ENCODE assay signal across 8 mouse cellular contexts in genomic region chr1:34852116-34852878, GRCm38 (mm10). TPM values are rescaled to one million over a fixed set of nuclear protein-coding genes. Genes with fewer than 3 reads are reported as not detected.
DNase-seq lines count a peak whose midpoint lies in the region; ATAC-seq and TF ChIP-seq lines count a peak whose summit lies in the region.

No protein-coding gene starts in this region.

- no peak for TF ChIP-seq POLR2A in limb, embryonic 14.5 days (IDR thresholded peaks at IDR 0.05; ENCODE audit: borderline replicate concordance, extremely low read depth, insufficient read depth, insufficient read length)

- H3K27ac ChIP-seq in heart, embryonic 12.5 days (ENCODE audit: poor library complexity, severe bottlenecking) = peak overlapping the region; percentile 60
- no peak overlapping the region for H3K27ac ChIP-seq in limb, embryonic 14.5 days (replicated peaks; ENCODE audit: low read depth, low read length)
- no peak overlapping the region for H3K27ac ChIP-seq in limb, embryonic 10.5 days
- H3K27ac ChIP-seq in hindbrain, embryonic 16.5 days (ENCODE audit: low read depth, low read length) = peak overlapping the region; percentile 32
- H3K27ac ChIP-seq in neural tube, embryonic 14.5 days (ENCODE audit: low read depth, low read length) = peak overlapping the region; percentile 28; the same call in 1 of the 2 replicates

- H3K36me3 ChIP-seq in heart, embryonic 12.5 days = no peaks in the 10 kb centered on the region
- no peaks in the 10 kb centered on the region for H3K36me3 ChIP-seq in limb, embryonic 14.5 days (ENCODE audit: control insufficient read depth, insufficient read depth, low read length)
- no peaks in the 10 kb centered on the region for H3K36me3 ChIP-seq in limb, embryonic 10.5 days
- no peaks in the 10 kb centered on the region for H3K36me3 ChIP-seq in hindbrain, embryonic 16.5 days (ENCODE audit: control insufficient read depth, insufficient read depth, low read length)
- no peaks in the 10 kb centered on the region for H3K36me3 ChIP-seq in neural tube, embryonic 14.5 days (ENCODE audit: control insufficient read depth, insufficient read depth, low read length)

- no peaks in the 10 kb centered on the region for H3K27me3 ChIP-seq in heart, embryonic 12.5 days (replicated peaks)
- no peaks in the 10 kb centered on the region for H3K27me3 ChIP-seq in limb, embryonic 14.5 days (ENCODE audit: control insufficient read depth, insufficient read depth, low read length)
- no peaks in the 10 kb centered on the region; the same call in 1 of the 2 replicates for H3K27me3 ChIP-seq in limb, embryonic 10.5 days (ENCODE audit: low read depth, poor library complexity, severe bottlenecking)
- H3K27me3 ChIP-seq in hindbrain, embryonic 16.5 days (replicated peaks; ENCODE audit: control insufficient read depth, insufficient read depth, low read length) = no peaks in the 10 kb centered on the region
- H3K27me3 ChIP-seq in neural tube, embryonic 14.5 days (ENCODE audit: control insufficient read depth, insufficient read depth, low read length) = no peaks in the 10 kb centered on the region

- H3K9me3 ChIP-seq in heart, embryonic 12.5 days (replicated peaks) = no peaks in the 10 kb centered on the region
- H3K9me3 ChIP-seq in limb, embryonic 14.5 days (ENCODE audit: control insufficient read depth, low read length) = no peaks in the 10 kb centered on the region
- no peaks in the 10 kb centered on the region for H3K9me3 ChIP-seq in limb, embryonic 10.5 days (replicated peaks)
- no peaks in the 10 kb centered on the region for H3K9me3 ChIP-seq in hindbrain, embryonic 16.5 days (ENCODE audit: control insufficient read depth, low read length)
- no peaks in the 10 kb centered on the region for H3K9me3 ChIP-seq in neural tube, embryonic 14.5 days (ENCODE audit: control insufficient read depth, low read length)

- H3K4me2 ChIP-seq in heart, embryonic 12.5 days = no peak overlapping the region
- H3K4me2 ChIP-seq in limb, embryonic 14.5 days (replicated peaks; ENCODE audit: low read depth, low read length, severe bottlenecking) = no peak overlapping the region
- peak overlapping the region; percentile 76 for H3K4me2 ChIP-seq in hindbrain, embryonic 16.5 days (ENCODE audit: low read length)
- peak overlapping the region; percentile 27; the same call in 1 of the 2 replicates for H3K4me2 ChIP-seq in neural tube, embryonic 14.5 days (ENCODE audit: low read depth, low read length)

- H3K9ac ChIP-seq in heart, embryonic 12.5 days = no peak overlapping the region
- 0 out of 2 replicates have a peak overlapping the region, but pooled peaks have one; percentile 21 for H3K9ac ChIP-seq in limb, embryonic 14.5 days (ENCODE audit: low read depth, low read length, severe bottlenecking)
- no peak overlapping the region for H3K9ac ChIP-seq in hindbrain, embryonic 16.5 days (ENCODE audit: low read depth, low read length)
- H3K9ac ChIP-seq in neural tube, embryonic 14.5 days (replicated peaks; ENCODE audit: low read depth, low read length) = 0 out of 2 replicates have a peak overlapping the region, but pooled peaks have one; percentile 22

- no peak for DNase-seq in heart, postnatal 25 days (ENCODE audit: low spot score)
- DNase-seq in limb, embryonic 14.5 days (ENCODE audit: low spot score) = no peak
- DNase-seq in limb, embryonic 10.5 days (ENCODE audit: low spot score) = no peak
- no peak for DNase-seq in layer of hippocampus, postnatal 10 days (ENCODE audit: low spot score in 2 of 2)
- DNase-seq in lung, postnatal 36 days = no peak

- no peak overlapping the region for H3K4me3 ChIP-seq in heart, embryonic 12.5 days
- H3K4me3 ChIP-seq in limb, embryonic 14.5 days (replicated peaks; ENCODE audit: low read length) = no peak overlapping the region
- no peak overlapping the region for H3K4me3 ChIP-seq in limb, embryonic 10.5 days
- H3K4me3 ChIP-seq in hindbrain, embryonic 16.5 days (ENCODE audit: low read length) = no peak overlapping the region
- no peak overlapping the region for H3K4me3 ChIP-seq in neural tube, embryonic 14.5 days (ENCODE audit: low read depth, low read length)

- peaks cover 26% of the 10 kb centered on the region for H3K4me1 ChIP-seq in heart, embryonic 12.5 days (replicated peaks)
- H3K4me1 ChIP-seq in limb, embryonic 14.5 days (ENCODE audit: control insufficient read depth, insufficient read depth, low read length) = no peaks in the 10 kb centered on the region
- H3K4me1 ChIP-seq in limb, embryonic 10.5 days = peaks cover 20% of the 10 kb centered on the region
- peaks cover 26% of the 10 kb centered on the region for H3K4me1 ChIP-seq in hindbrain, embryonic 16.5 days (ENCODE audit: control insufficient read depth, insufficient read depth, low read depth, low read length)
- H3K4me1 ChIP-seq in neural tube, embryonic 14.5 days (ENCODE audit: control insufficient read depth, insufficient read depth, low read length) = peaks cover 19% of the 10 kb centered on the region; the same call in 1 of the 2 replicates

- no peak for ATAC-seq in heart, embryonic 12.5 days (ENCODE audit: insufficient number of reproducible peaks, low FRiP score)
- ATAC-seq in limb, embryonic 14.5 days (ENCODE audit: low FRiP score, low read depth) = no peak
- ATAC-seq in hindbrain, embryonic 16.5 days = no peak
- ATAC-seq in neural tube, embryonic 14.5 days (ENCODE audit: low read depth) = no peak

- WGBS in heart, embryonic 12.5 days = 70% methylated on average over 11 of the region's 11 CpGs
- WGBS in limb, embryonic 14.5 days = 71% methylated on average over 11 of the region's 11 CpGs
- WGBS in limb, embryonic 10.5 days = 83% methylated on average over 11 of the region's 11 CpGs
- WGBS in hindbrain, embryonic 16.5 days = 80% methylated on average over 11 of the region's 11 CpGs
- WGBS in neural tube, embryonic 14.5 days = 85% methylated on average over 11 of the region's 11 CpGs

- intact Hi-C loops in heart, postnatal 25 days (cut with DNase I) = no loop called here

RNA-seq across cellular contexts. Expression of gene Plekhb2, which starts 2.5 kb away (rescaled TPM):
- 64.2 and 67.3 TPM in 2 replicates for polyA plus RNA-seq in heart, embryonic 12.5 days (2016; fragmentation: Nextera tagmentation; extraction: Ambion mirVana)
- total RNA-seq in heart, postnatal 25 days (2021) = 100 to 1,000 TPM; 102 to 114 TPM
- polyA plus RNA-seq in limb, embryonic 14.5 days (2012; rRNA removed) = 9.5 and 10.1 TPM in 2 replicates
- 14.5 and 15.6 TPM in 2 replicates for polyA plus RNA-seq in limb, embryonic 14.5 days (2014; fragmentation: Nextera tagmentation; extraction: Ambion mirVana)
- 19.0 and 19.2 TPM in 2 replicates for polyA plus RNA-seq in limb, embryonic 10.5 days (2016; fragmentation: Nextera tagmentation; extraction: Ambion mirVana)
- 94.3 and 95.4 TPM in 2 replicates for polyA plus RNA-seq in hindbrain, embryonic 16.5 days (2015; fragmentation: Nextera tagmentation; extraction: Ambion mirVana)
- polyA plus RNA-seq in neural tube, embryonic 14.5 days (2014; fragmentation: Nextera tagmentation; extraction: Ambion mirVana) = 76.8 and 80.6 TPM in 2 replicates
- total RNA-seq in layer of hippocampus, postnatal 10 days (2021) = 100 to 1,000 TPM; 185 to 198 TPM

RNA-seq across cellular contexts. Expression of gene Fam168b, which starts 9.4 kb away (rescaled TPM):
- 65.7 and 69.2 TPM in 2 replicates for polyA plus RNA-seq in heart, embryonic 12.5 days (2016; fragmentation: Nextera tagmentation; extraction: Ambion mirVana)
- total RNA-seq in heart, postnatal 25 days (2021) = 10 to 100 TPM; 43.0 to 45.3 TPM
- polyA plus RNA-seq in limb, embryonic 14.5 days (2012; rRNA removed) = 210 and 382 TPM in 2 replicates
- polyA plus RNA-seq in limb, embryonic 14.5 days (2014; fragmentation: Nextera tagmentation; extraction: Ambion mirVana) = 76.7 and 90.0 TPM in 2 replicates
- polyA plus RNA-seq in limb, embryonic 10.5 days (2016; fragmentation: Nextera tagmentation; extraction: Ambion mirVana) = 119 and 135 TPM in 2 replicates
- 102 and 130 TPM in 2 replicates for polyA plus RNA-seq in hindbrain, embryonic 16.5 days (2015; fragmentation: Nextera tagmentation; extraction: Ambion mirVana)
- polyA plus RNA-seq in neural tube, embryonic 14.5 days (2014; fragmentation: Nextera tagmentation; extraction: Ambion mirVana) = 90.5 and 136 TPM in 2 replicates
- total RNA-seq in layer of hippocampus, postnatal 10 days (2021) = 100 to 1,000 TPM; 203 to 226 TPM

Comparison
In these comparisons a context has a peak if more than half of its experiments do, and no peak if none do; other contexts are left out.
1. H3K27ac ChIP-seq: peak in heart, embryonic 12.5 days (single experiment), hindbrain, embryonic 16.5 days (single experiment) and neural tube, embryonic 14.5 days (single experiment); none in limb, embryonic 14.5 days (single experiment) and limb, embryonic 10.5 days (single experiment).
2. H3K4me2 ChIP-seq: peak in hindbrain, embryonic 16.5 days (single experiment) and neural tube, embryonic 14.5 days (single experiment); none in heart, embryonic 12.5 days (single experiment) and limb, embryonic 14.5 days (single experiment).
3. H3K9ac ChIP-seq: peak in limb, embryonic 14.5 days (single experiment) and neural tube, embryonic 14.5 days (single experiment); none in heart, embryonic 12.5 days (single experiment) and hindbrain, embryonic 16.5 days (single experiment).